Mouse (Mus musculus) brown adipose tissue, adult 24 weeks (tissue): ENCODE results near the gene Cbx7. TPM values are rescaled to one million over a fixed set of nuclear protein-coding genes. Genes with fewer than 3 reads are reported as not detected.
"Not testable (repeated sequence)": the region's sequence is repeated elsewhere in the genome, so short reads cannot be mapped to it uniquely, and the experiment has no call there.

Experiments
- H3K27ac ChIP-seq: fragments of 200-500 bp; replicated peaks from 2 replicates; pipeline ENCODE4 v1.5.1; 2012; ENCODE audit warnings: low read depth, mild to moderate bottlenecking, low read length
- H3K4me1 ChIP-seq: fragments of 200-500 bp; 2 replicates; pipeline ENCODE4 v1.6.1; 2012; ENCODE audit warnings: low read length, mixed read lengths; ENCODE audit not compliant: control insufficient read depth, insufficient read depth, insufficient read length
- H3K4me3 ChIP-seq: fragments of 200-500 bp; 2 replicates; pipeline ENCODE4 v1.5.1; 2012; ENCODE audit warnings: low read depth, mild to moderate bottlenecking, low read length, moderate library complexity; ENCODE audit not compliant: insufficient read depth
- polyA plus RNA-seq: library from polyadenylated mRNA; stranded (reverse); fragments of >200 nt; gene quantifications from 2 replicates; pipeline ENCODE4 v1.2.4, GENCODE M21; 2012; ENCODE audit not compliant: missing spikeins, insufficient read depth, insufficient read length

Gene Cbx7
- polyA plus RNA-seq, 1 experiment: 7.1 TPM

DNA sequence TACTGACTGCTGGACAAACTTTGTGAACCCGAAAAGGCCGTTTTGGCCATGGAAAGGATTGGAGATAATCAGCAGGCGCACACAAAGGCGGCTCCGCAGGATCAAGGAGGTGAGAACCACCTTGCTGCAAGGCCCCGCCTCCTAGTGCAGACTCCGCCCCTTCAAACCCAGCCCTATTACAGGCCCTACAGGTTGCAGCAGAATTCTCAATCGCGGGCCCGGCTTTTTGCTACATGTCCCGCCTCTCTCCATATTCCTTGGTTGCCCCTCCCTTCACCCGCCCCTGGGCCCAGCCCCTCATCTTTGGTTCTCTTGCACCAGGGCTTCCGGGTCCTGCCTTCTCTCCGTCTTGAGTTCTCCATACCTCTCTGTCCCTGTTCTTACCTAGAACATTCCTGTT is 64.1 kb downstream of the Cbx7 start:
- no peak overlapping the region for H3K27ac ChIP-seq
- H3K4me3 ChIP-seq: no peak overlapping the region
- H3K4me1 ChIP-seq: no peaks in the 10 kb centered on the region

DNA sequence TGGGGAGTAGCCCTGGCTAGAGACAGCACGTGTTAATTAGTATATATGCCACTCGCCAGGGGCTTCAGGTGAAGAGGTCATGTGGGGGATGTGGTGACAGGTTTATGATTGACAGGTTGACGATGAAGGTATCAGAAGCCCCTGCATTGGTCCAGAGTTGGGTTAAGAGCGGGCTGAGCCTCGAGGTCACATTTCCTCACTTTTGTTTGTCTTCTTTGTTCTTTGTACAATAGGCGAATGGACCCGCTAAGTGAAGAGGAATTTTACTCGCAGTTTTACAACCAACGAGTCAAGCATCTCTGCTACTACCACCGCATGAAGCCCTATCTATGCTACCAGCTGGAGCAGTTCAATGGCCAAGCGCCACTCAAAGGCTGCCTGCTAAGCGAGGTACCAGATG is 65.7 kb downstream of the Cbx7 start:
- Histone ChIP-seq H3K27ac (no peak overlapping the region), H3K4me3 (no peak overlapping the region), H3K4me1 (no peaks in the 10 kb centered on the region)

DNA sequence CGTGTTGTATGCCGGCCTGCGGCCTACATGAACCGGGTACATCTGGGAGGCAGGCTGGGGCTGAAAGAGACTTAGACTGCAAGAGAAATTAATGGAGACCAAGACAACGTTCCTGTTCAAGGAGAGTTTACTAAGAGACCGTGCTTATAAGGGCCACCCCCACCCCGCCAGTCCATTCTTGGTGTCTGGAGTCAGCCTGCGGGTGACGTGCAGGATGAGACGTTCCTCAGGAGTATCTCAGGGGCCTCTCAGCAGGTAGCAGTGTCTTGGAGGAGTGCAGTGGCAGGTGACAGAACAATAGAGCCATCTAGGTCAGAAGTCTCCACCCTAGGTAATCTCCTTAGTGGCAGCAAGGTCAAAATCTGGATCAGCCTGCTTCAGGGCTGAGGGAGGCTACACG is 66.2 kb downstream of the Cbx7 start:
- H3K4me1 ChIP-seq, H3K4me3 ChIP-seq, H3K27ac ChIP-seq: not testable (repeated sequence)

DNA sequence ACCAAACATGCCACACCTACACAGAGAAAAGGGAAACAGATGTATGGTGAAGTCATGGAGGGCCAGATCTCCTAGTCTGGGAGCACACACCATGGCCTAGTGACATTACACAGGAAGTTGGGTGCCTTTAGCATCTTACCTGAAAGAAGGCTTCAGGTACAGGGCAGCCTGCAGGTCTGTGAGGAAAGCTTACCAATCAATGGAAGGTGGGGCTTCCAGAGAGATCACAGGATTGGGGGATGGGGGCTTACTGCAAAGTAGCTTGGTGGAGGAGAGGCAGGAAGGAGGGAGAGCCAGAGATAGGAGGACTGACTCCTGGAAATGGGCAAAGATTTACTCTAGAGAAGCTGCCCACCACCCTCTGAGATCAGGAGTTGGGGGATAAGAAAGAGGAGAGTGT is 67.0 kb downstream of the Cbx7 start:
- Histone ChIP-seq H3K4me1 (no peaks in the 10 kb centered on the region), H3K27ac (no peak overlapping the region), H3K4me3 (no peak overlapping the region)

DNA sequence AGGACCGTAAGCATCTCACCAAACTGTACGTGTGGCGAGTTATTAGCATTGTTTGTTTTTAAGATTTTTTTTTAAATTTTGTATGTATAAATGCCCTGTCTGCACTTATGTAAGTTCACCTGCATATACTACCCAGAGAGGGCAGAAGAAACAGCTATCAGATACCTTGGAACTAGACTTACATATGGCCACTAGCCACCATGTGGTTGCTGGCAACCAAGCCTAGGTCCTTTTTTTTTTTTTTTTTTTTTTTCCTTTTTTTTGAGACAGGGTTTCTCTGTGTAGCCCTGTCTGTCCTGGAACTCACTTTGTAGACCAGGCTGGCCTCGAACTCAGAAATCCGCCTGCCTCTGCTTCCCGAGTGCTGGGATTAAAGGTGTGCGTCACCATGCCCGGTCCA is 67.8 kb downstream of the Cbx7 start:
- H3K4me1 ChIP-seq, H3K27ac ChIP-seq, H3K4me3 ChIP-seq: not testable (repeated sequence)

DNA sequence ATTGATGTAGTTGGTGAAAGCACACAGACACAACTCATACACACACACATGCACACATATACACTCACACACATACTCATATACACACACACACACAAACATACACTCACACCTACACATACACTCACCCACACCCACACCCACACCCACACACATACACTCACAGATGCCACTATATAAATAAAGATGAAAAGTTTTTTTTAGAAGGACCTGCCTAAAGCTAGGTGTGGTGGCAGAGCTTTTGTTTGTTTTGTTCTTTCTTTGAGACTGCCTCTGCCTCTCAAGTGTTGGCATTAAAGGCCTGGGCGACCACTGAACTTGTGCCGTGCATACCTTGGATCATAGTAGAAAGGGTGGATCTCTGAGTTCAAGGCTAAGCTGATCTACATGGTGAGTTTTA is 69.5 kb downstream of the Cbx7 start:
- H3K4me3 ChIP-seq: no peak overlapping the region
- H3K27ac ChIP-seq: no peak overlapping the region
- peaks cover 3% of the 10 kb centered on the region; the same call in 1 of the 2 replicates for H3K4me1 ChIP-seq

DNA sequence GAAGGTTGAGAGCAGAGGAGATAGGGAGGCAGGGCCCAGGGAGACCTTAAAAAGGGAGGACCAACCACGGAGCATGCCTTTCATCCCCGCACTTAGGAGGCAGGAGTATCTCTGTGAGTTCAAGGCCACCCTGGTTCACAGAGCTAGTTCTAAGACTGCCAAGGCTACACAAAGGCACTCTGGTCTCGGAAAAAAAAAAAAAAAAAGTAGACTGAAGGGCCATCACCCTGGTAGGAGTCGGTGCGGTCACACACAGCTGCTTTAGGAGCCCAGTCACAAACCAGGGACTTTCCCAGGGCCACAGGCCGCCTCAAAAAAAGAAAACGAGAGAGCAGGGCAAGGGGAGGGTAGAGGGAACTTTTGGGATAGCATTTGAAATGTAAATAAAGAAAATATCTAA is 70.2 kb downstream of the Cbx7 start:
- H3K27ac ChIP-seq: peak overlapping the region; percentile 50; the same call in 1 of the 2 replicates
- peaks cover 7% of the 10 kb centered on the region for H3K4me1 ChIP-seq
- no peak overlapping the region for H3K4me3 ChIP-seq

DNA sequence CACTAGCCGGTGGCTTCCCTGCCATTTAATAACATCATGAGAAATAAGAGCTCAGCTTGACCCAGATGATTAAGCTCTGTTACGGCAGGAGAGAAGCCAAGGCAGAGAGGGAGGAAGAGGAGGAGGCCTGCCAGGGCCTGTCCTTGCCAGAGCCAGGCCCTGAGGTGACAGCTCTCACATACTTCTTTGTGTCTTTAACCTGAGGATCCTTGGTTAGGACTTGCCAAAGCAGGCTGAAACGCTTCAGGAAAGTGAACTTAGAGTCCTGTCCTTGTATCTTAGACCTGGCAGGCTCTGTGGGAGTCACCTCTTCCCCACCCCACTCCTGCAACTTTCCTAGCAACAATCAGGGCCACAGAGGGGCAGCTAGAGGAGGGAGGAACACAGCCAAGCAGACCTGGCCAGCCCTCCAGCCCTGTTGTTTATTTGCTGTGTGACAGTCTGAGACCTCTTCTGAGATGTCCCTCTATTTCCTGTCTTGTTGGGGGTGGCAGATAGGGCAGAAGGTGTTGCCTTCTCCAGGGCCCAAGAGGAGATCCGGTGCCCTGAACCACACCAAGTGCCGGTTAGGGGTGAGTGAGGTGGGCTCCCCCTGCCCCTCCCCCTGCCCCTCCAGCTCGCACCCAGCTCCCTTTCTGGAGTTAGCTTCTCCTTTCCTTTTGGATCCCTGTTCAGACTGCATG is 71.0 kb downstream of the Cbx7 start:
- Histone ChIP-seq H3K4me3 (no peak overlapping the region), H3K27ac (no peak overlapping the region; the same call in 1 of the 2 replicates), H3K4me1 (peaks cover 7% of the 10 kb centered on the region)

DNA sequence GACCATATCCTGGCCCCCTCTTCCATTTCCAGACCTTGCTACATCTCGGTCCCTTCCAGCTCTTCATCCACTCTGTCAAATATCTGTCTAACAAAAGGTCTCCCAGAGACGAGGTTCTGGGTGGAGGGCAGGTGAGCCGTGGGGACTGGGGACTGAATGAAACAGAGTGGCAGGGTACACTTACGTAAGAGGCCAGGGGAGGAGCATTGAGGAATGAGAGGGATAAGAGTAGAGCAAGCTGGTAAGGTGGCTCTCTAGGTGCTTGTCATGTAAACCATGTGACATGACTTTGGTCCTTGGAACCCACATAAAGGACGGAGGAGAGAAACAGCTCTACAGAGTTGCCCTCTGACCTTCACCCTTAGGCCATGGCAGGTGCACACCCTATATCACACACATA is 71.9 kb downstream of the Cbx7 start:
- Histone ChIP-seq H3K4me3 (no peak overlapping the region), H3K27ac (no peak overlapping the region), H3K4me1 (peaks cover 7% of the 10 kb centered on the region)

DNA sequence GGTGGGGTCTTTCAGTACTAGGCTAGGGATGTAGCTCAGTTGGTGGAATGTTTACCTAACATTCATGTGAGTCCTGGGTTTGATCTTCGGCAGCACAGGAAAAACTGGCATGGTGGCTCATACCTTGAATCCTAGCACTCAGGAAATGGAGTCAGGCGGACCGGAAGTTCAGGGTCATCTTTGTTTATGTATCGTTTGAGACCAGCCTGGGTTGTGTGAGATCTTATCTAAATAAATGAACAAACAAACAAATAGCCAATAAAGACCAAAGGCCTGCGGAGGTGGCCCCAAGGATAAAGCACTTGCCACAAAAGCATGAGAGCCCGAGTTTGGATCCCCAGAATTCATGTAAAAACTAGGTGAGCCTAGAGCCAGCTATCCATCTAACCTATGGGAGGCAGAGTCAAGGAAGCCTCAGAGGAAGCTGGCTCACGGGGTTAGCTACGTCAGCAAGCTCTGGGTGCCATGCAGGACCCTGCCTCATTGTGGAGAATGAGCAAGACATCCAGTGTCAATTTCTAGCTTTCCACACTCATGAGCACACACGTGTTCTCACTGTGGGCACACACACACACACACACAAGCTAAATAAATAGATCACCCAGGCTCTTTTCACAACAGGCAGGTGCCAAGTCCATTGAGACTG is 74.7 kb downstream of the Cbx7 start:
- H3K27ac ChIP-seq: peak overlapping the region; percentile 86
- no peak overlapping the region for H3K4me3 ChIP-seq
- peaks cover 9% of the 10 kb centered on the region for H3K4me1 ChIP-seq

DNA sequence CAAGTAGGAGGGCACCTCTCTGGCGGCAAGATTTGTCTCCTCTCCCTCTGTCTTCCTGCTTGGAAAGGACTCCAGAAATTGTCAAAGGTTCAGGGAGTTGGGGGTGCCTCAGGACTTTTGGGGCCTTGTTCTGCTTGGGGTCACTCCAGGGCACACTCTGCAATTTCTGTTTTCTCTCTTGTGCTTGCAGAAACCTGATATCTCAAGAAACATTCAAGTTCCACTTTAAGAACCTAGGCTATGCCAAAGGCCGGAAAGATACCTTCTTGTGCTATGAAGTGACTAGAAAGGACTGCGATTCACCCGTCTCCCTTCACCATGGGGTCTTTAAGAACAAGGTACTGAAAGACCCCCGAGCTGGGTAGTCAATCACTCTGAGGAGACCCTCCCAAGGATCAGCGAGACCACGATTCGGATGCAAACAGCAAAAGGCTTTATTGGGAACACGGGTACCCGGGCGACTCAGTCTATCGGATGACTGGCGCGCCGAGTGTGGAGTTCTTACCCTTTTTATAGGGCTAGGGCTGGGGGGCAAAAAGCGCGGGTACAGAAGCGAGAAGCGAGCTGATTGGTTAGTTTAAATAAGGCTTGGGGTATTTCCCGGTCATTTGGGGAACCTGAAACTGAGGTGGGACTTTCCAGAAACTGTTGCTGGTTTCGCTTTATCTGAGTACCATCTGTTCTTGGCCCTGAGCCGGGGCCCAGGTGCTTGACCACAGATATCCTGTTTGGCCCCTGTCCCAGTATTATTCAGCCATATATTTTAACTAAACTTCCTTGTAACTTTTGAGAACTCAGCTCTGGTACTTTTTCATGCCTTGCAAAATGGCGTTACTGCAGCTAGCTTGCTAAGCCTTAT is 75.5 kb downstream of the Cbx7 start:
- peak overlapping the region; percentile 91 for H3K27ac ChIP-seq

DNA sequence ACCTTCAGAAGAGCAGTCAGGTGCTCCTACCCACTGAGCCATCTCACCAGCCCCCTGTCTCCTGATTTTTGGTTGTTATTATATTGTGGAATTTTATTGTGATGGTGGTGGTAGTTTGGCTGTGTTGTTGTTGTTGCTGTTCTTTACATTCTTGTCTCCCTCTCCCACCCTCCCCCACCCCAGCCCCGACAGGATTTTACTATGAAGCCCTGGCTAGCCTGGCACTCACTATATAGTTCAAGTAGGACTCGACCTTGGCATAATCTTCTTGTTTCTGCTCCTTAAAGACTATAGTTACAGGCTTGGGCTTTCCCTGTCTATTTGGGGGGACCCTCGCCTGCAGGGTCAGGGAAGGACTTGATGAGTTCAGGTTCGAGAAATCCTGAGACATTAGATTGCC is 76.6 kb downstream of the Cbx7 start:
- Histone ChIP-seq H3K4me3 (peak overlapping the region; percentile 14), H3K4me1 (peaks cover 13% of the 10 kb centered on the region), H3K27ac (peak overlapping the region; percentile 91)

More for the DNA sequence above, 75.5 kb downstream of the Cbx7 start:
- Histone ChIP-seq H3K4me1 (peaks cover 13% of the 10 kb centered on the region), H3K4me3 (peak overlapping the region; percentile 14)

DNA sequence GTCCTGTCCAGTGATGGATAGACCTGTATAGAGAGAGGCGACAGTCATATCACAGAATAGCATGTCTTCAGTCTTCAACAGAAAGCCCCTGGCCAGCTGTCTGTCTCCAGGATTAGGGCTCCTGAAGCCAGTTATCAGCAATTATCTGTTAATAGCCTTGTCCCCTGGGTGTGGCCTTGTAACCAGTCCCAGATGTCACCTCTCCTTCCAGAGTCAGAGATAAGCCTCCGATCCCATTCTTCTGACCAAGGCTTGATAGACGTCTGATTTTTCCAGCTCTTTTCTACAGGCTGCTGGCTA is 77.1 kb downstream of the Cbx7 start:
- Histone ChIP-seq H3K4me3 (peak overlapping the region; percentile 77), H3K4me1 (peaks cover 13% of the 10 kb centered on the region), H3K27ac (peak overlapping the region; percentile 91)

DNA sequence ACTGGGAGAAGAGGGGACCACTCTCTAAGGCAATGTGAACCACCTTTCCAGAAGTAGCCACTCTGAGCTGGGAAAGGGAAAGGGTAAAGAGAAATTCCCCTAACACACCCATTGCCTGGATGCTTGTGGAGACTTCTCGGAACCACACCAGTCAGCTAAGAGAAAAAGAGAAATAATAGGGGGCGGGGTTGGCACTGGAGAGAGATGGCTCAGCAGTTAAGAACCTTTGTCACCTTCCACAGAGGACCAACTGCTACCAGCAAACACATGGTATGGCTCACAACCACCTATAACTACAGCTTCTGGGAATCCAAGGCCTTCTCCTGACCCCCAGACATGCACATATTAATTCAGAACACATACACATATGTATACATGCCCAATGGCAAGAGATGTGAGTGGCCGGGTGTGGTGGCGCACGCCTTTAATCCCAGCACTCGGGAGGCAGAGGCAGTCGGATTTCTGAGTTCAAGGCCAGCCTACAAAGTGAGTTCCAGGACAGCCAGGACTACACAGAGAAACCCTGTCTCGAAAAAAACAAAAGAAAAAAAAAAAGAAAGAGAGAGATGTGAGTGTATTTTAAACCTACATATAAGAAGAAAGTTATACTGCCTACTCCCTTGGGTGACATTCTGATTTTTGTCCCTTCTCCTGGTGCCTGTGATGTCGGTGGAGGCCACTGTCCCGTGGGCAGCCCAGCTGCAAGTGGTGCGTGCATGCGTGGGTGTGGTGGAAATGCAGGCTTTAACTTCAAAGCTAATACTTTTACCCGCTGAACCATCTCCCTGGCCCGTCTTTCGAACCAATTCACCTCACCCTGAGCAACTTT is 77.7 kb downstream of the Cbx7 start:
- peak overlapping the region; percentile 91 for H3K27ac ChIP-seq
- peaks cover 13% of the 10 kb centered on the region for H3K4me1 ChIP-seq
- H3K4me3 ChIP-seq: peak overlapping the region; percentile 77

DNA sequence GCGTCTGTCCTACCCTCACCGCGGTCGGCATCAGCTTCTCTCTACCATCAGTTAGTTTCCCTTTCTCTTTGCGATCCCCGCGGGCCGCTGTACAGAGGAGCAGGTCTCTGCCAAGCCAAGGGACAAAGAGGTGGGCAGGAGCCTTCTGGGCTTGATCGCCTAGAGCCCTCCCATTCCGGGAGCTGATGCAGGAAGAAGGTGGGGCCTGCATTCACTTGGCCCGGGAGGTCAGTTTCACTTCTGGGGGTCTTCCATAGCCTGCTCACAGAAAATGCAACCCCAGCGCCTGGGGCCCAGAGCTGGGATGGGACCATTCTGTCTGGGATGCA is 78.7 kb downstream of the Cbx7 start:
- peak overlapping the region; percentile 77 for H3K4me3 ChIP-seq
- peaks cover 13% of the 10 kb centered on the region for H3K4me1 ChIP-seq
- peak overlapping the region; percentile 91 for H3K27ac ChIP-seq
